Mouse (Mus musculus): ENCODE data around the gene Nsdhl. TPM values are rescaled to one million over a fixed set of nuclear protein-coding genes. Genes with fewer than 3 reads are reported as not detected.

The Nsdhl gene
- polyA plus RNA-seq, 1 experiment from 2014 or later: 51.6 TPM

- H3K27ac ChIP-seq (ENCODE audit: low read depth, low read length): no peak overlapping the region
- DNase-seq (ENCODE audit: low spot score): no peak
- ATAC-seq (ENCODE audit: low FRiP score): no peak
- H3K9ac ChIP-seq (ENCODE audit: low read depth, low read length): no peak overlapping the region
- no peaks in the 10 kb centered on the region for H3K4me1 ChIP-seq (replicated peaks; ENCODE audit: control insufficient read depth, insufficient read depth, low read length)
- H3K9me3 ChIP-seq (ENCODE audit: control insufficient read depth, low read length): no peaks in the 10 kb centered on the region
- H3K36me3 ChIP-seq (ENCODE audit: control insufficient read depth, insufficient read depth, low read length): no peaks in the 10 kb centered on the region
- no peaks in the 10 kb centered on the region for H3K27me3 ChIP-seq (ENCODE audit: control insufficient read depth, insufficient read depth, low read length)
- H3K4me2 ChIP-seq (replicated peaks; ENCODE audit: low read depth, low read length): peak overlapping the region; percentile 52
- H3K4me3 ChIP-seq (ENCODE audit: low read depth, low read length): peak overlapping the region; percentile 32
- WGBS: 34% methylated on average over 14 of the region's 14 CpGs
These were observed 69.2 kb downstream of the Nsdhl start for GRCm38 (mm10) chrX:72987520-72987905.

GRCm38 (mm10) chrX:72988431-72988830, 70.1 kb downstream of the Nsdhl start:
- Histone ChIP-seq H3K4me3 (ENCODE audit: low read depth, low read length) (no peak overlapping the region), H3K36me3 (ENCODE audit: control insufficient read depth, insufficient read depth, low read length) (no peaks in the 10 kb centered on the region), H3K9me3 (ENCODE audit: control insufficient read depth, low read length) (no peaks in the 10 kb centered on the region), H3K4me1 (replicated peaks; ENCODE audit: control insufficient read depth, insufficient read depth, low read length) (no peaks in the 10 kb centered on the region), H3K4me2 (replicated peaks; ENCODE audit: low read depth, low read length) (no peak overlapping the region), H3K27ac (ENCODE audit: low read depth, low read length) (no peak overlapping the region), H3K9ac (ENCODE audit: low read depth, low read length) (no peak overlapping the region), H3K27me3 (ENCODE audit: control insufficient read depth, insufficient read depth, low read length) (no peaks in the 10 kb centered on the region)
- DNase-seq (ENCODE audit: low spot score) (no peak), ATAC-seq (ENCODE audit: low FRiP score) (no peak)
- 86% methylated on average over 3 of the region's 3 CpGs for WGBS

GRCm38 (mm10) chrX:72990581-72990980, 72.2 kb downstream of the Nsdhl start:
- Histone ChIP-seq H3K27ac (ENCODE audit: low read depth, low read length) (no peak overlapping the region), H3K9me3 (ENCODE audit: control insufficient read depth, low read length) (no peaks in the 10 kb centered on the region), H3K4me1 (replicated peaks; ENCODE audit: control insufficient read depth, insufficient read depth, low read length) (no peaks in the 10 kb centered on the region), H3K36me3 (ENCODE audit: control insufficient read depth, insufficient read depth, low read length) (no peaks in the 10 kb centered on the region), H3K9ac (ENCODE audit: low read depth, low read length) (no peak overlapping the region), H3K27me3 (ENCODE audit: control insufficient read depth, insufficient read depth, low read length) (no peaks in the 10 kb centered on the region), H3K4me2 (replicated peaks; ENCODE audit: low read depth, low read length) (no peak overlapping the region), H3K4me3 (ENCODE audit: low read depth, low read length) (no peak overlapping the region)
- DNase-seq (ENCODE audit: low spot score) (no peak), ATAC-seq (ENCODE audit: low FRiP score) (no peak)
- 67% methylated on average over 3 of the region's 3 CpGs for WGBS

DNA sequence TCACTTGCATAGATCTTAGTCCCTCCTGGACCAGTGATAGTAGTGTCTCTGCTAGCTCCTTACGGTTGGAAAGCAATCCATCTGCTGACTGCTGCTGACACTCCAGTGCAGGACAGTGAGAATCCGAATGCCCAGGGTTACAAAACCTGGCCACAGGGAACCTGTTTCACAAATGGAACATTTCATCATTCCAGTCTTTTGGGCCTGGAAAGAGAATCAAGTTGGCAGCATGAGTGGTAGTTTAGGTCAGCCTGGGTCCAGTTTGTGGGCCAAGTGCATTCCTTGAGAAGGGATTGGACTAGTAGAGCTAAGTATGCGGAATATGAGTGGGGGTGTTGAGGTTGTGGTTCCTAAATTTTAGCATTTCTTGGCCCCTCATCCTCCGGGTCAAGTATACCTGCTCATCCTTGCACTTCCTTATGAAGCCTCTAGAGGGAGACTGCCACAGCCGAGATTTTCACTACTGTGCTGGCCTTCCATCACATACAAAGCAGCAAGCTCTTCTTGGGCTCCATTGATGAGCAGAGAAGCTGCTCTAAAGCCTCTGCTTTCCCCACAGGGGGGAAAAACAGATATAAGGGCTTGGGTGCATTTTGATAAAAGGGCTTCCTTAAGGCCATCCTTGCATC, 74.0 kb downstream of the Nsdhl start:
- ATAC-seq (ENCODE audit: low FRiP score) (no peak), DNase-seq (ENCODE audit: low spot score) (peak; percentile 12)
- H3K4me3 ChIP-seq (ENCODE audit: low read depth, low read length): no peak overlapping the region
- H3K36me3 ChIP-seq (ENCODE audit: control insufficient read depth, insufficient read depth, low read length): no peaks in the 10 kb centered on the region
- no peak overlapping the region for H3K9ac ChIP-seq (ENCODE audit: low read depth, low read length)
- H3K27ac ChIP-seq (ENCODE audit: low read depth, low read length): no peak overlapping the region
- H3K9me3 ChIP-seq (ENCODE audit: control insufficient read depth, low read length): no peaks in the 10 kb centered on the region
- no peaks in the 10 kb centered on the region for H3K4me1 ChIP-seq (replicated peaks; ENCODE audit: control insufficient read depth, insufficient read depth, low read length)
- WGBS: 58% methylated on average over 5 of the region's 5 CpGs
- no peak overlapping the region for H3K4me2 ChIP-seq (replicated peaks; ENCODE audit: low read depth, low read length)
- no peaks in the 10 kb centered on the region for H3K27me3 ChIP-seq (ENCODE audit: control insufficient read depth, insufficient read depth, low read length)

DNA sequence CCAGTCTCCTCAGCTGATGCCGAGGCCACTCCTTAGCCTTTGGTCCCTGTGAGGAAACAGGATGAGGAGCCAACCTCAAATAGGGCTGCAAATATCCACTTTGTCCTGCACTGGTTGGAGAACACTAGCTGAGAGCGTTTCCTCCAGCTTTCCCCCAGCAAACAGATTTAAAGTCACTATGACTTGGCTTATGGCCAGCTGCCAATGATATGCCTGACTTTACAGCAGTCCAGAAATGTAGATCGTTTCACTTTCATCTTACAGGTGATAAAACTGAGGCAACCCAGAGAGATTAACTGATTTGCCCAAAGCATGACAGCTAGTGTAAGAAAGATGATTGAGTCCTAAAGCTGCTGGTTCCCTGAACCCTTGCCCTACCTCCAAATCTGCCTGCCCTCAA, 77.2 kb downstream of the Nsdhl start:
- Histone ChIP-seq H3K4me1 (replicated peaks; ENCODE audit: control insufficient read depth, insufficient read depth, low read length) (no peaks in the 10 kb centered on the region), H3K36me3 (ENCODE audit: control insufficient read depth, insufficient read depth, low read length) (no peaks in the 10 kb centered on the region), H3K9me3 (ENCODE audit: control insufficient read depth, low read length) (no peaks in the 10 kb centered on the region), H3K27me3 (ENCODE audit: control insufficient read depth, insufficient read depth, low read length) (no peaks in the 10 kb centered on the region), H3K27ac (ENCODE audit: low read depth, low read length) (no peak overlapping the region), H3K4me3 (ENCODE audit: low read depth, low read length) (no peak overlapping the region), H3K4me2 (replicated peaks; ENCODE audit: low read depth, low read length) (no peak overlapping the region), H3K9ac (ENCODE audit: low read depth, low read length) (no peak overlapping the region)
- DNase-seq (ENCODE audit: low spot score) (no peak), ATAC-seq (ENCODE audit: low FRiP score) (no peak)
- WGBS: 90% methylated on average over 3 of the region's 3 CpGs

DNA sequence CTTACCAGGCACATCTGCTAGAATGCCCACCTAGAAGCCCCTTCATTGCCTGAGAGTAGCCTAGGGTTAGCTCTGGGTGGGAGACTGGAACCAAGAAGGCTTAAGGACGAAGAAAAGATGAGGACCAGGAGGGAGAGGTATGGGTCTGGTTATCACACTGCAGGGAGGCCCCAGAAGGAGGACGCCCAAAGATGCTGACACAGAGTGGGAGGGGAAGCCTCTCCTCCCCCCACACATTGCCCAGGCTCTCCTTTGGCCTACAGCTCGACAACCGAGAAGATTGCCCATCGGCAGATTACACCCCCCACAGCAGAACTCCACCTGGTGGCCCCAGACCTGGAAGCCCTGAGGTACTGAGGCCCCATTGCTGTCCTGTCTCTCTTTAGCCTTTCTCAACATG, 84.8 kb downstream of the Nsdhl start:
- Histone ChIP-seq H3K4me2 (replicated peaks; ENCODE audit: low read depth, low read length) (no peak overlapping the region), H3K27ac (ENCODE audit: low read depth, low read length) (no peak overlapping the region), H3K27me3 (ENCODE audit: control insufficient read depth, insufficient read depth, low read length) (no peaks in the 10 kb centered on the region), H3K9ac (ENCODE audit: low read depth, low read length) (no peak overlapping the region), H3K9me3 (ENCODE audit: control insufficient read depth, low read length) (no peaks in the 10 kb centered on the region), H3K4me3 (ENCODE audit: low read depth, low read length) (no peak overlapping the region), H3K4me1 (replicated peaks; ENCODE audit: control insufficient read depth, insufficient read depth, low read length) (no peaks in the 10 kb centered on the region), H3K36me3 (ENCODE audit: control insufficient read depth, insufficient read depth, low read length) (no peaks in the 10 kb centered on the region)
- DNase-seq (ENCODE audit: low spot score) (no peak), ATAC-seq (ENCODE audit: low FRiP score) (no peak)
- WGBS: 72% methylated on average over 5 of the region's 5 CpGs

DNA sequence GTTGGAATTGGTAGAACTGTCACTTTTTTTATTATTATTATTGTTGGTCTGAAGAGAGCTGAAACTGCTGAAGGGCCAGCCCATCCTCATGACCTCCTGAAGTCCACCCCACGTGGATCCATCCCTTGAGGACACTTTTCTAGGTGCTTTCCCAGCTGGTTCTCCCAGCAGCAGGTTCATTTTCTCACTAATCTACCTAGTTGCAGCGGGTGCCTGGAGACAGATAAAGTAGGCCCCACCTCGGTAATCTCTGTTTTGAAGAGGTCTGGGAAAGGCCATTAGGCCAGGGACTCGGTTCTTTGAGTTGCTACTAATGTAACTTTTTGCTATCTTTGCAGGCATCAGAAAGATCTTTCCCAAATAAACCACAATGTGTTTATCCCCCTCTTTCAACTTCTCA, 87.3 kb downstream of the Nsdhl start:
- Histone ChIP-seq H3K9me3 (ENCODE audit: control insufficient read depth, low read length) (no peaks in the 10 kb centered on the region), H3K4me3 (ENCODE audit: low read depth, low read length) (no peak overlapping the region), H3K27ac (ENCODE audit: low read depth, low read length) (no peak overlapping the region), H3K36me3 (ENCODE audit: control insufficient read depth, insufficient read depth, low read length) (no peaks in the 10 kb centered on the region), H3K4me2 (replicated peaks; ENCODE audit: low read depth, low read length) (no peak overlapping the region), H3K4me1 (replicated peaks; ENCODE audit: control insufficient read depth, insufficient read depth, low read length) (no peaks in the 10 kb centered on the region), H3K27me3 (ENCODE audit: control insufficient read depth, insufficient read depth, low read length) (no peaks in the 10 kb centered on the region), H3K9ac (ENCODE audit: low read depth, low read length) (no peak overlapping the region)
- ATAC-seq (ENCODE audit: low FRiP score) (no peak), DNase-seq (ENCODE audit: low spot score) (no peak)
- 70% methylated on average over 4 of the region's 4 CpGs for WGBS

DNA sequence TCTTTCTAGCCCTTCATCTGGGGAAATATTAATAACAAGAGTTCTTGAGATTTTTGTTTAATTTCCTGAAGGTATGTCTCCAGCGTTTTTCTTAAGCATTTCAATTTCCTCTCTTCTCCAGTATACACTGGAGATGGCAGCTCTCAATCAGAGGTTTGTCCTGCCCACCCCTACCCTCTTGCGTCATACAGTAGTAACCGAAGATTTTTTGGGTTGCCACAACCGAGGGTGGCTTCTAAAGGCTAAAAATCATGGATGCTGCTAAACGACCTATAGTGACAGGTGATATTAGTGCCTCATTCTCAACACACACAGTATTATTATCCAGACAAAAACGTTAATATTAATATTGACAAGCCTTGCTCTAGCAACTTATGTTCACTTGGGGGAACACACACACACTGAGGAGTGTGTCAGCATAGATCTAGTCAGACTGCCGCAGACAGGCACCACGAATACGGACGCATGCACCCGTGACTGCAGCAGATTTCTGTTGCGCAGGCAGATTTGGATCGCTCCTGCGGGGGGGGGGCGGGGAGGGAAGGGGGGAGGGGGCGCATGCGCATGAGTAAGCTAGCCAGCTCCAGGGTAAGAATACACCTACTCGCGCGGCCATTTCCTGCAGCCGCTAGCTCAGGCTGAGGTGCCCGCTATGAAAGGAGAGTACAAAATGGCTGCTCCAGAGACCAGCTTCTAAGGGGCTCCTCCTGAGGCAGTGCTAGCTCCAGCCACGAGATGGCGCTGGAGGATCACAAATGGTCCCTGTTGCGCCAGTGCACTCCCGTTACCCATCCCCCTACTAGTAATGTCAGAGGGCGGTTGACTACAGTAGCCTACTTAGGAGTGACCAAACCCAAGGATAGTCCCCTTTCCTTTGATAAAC, 89.5 kb downstream of the Nsdhl start:
- DNase-seq (ENCODE audit: low spot score) (peak; percentile 94), ATAC-seq (ENCODE audit: low FRiP score) (peak; percentile 99)
- peak overlapping the region; percentile 29 for H3K4me2 ChIP-seq (replicated peaks; ENCODE audit: low read depth, low read length)
- no peaks in the 10 kb centered on the region for H3K27me3 ChIP-seq (ENCODE audit: control insufficient read depth, insufficient read depth, low read length)
- H3K4me3 ChIP-seq (ENCODE audit: low read depth, low read length): peak overlapping the region; percentile 21
- no peaks in the 10 kb centered on the region for H3K9me3 ChIP-seq (ENCODE audit: control insufficient read depth, low read length)
- no peak overlapping the region; the same call in 1 of the 2 replicates for H3K9ac ChIP-seq (ENCODE audit: low read depth, low read length)
- H3K4me1 ChIP-seq (replicated peaks; ENCODE audit: control insufficient read depth, insufficient read depth, low read length): no peaks in the 10 kb centered on the region
- no peak overlapping the region for H3K27ac ChIP-seq (ENCODE audit: low read depth, low read length)
- 21% methylated on average over 22 of the region's 27 CpGs for WGBS
- no peaks in the 10 kb centered on the region for H3K36me3 ChIP-seq (ENCODE audit: control insufficient read depth, insufficient read depth, low read length)
